Mouse (Mus musculus) stomach, postnatal 0 days (tissue): Measurements from ENCODE around the gene Adam11. TPM values are rescaled to one million over a fixed set of nuclear protein-coding genes. Genes with fewer than 3 reads are reported as not detected.

Source experiments
- ATAC-seq: fragments of 200-750 bp; cut with Nextera tagmentation; 2 replicates; pipeline ENCODE4 v1.8.0; 2017; ENCODE audit not compliant: low FRiP score, low TSS enrichment
- DNase-seq: peaks from one replicate; pipeline ENCODE4 v3.0.0-alpha.2; 2016; ENCODE audit warnings: low spot score
- H3K27ac ChIP-seq: fragments of 300-500 bp; sonication (generic); replicated peaks from 2 replicates; pipeline ENCODE4 v1.5.1; 2014; ENCODE audit warnings: mild to moderate bottlenecking, control low read depth
- H3K27me3 ChIP-seq: fragments of 300-500 bp; sonication (generic); 2 replicates; pipeline ENCODE4 v1.6.1; 2014; ENCODE audit warnings: low read length; ENCODE audit not compliant: control insufficient read depth, insufficient read depth
- H3K36me3 ChIP-seq: fragments of 300-500 bp; sonication (generic); 2 replicates; pipeline ENCODE4 v1.6.1; 2014; ENCODE audit warnings: low read length, mixed read lengths; ENCODE audit not compliant: control insufficient read depth, insufficient read depth
- H3K4me1 ChIP-seq: fragments of 300-500 bp; sonication (generic); replicated peaks from 2 replicates; pipeline ENCODE4 v1.6.1; 2014; ENCODE audit warnings: antibody characterized with exemption; ENCODE audit not compliant: control insufficient read depth, insufficient read depth
- H3K4me2 ChIP-seq: fragments of 300-500 bp; sonication (generic); replicated peaks from 2 replicates; pipeline ENCODE4 v1.6.1; 2014; ENCODE audit warnings: low read depth, mild to moderate bottlenecking, control low read depth, moderate library complexity
- H3K4me3 ChIP-seq: fragments of 300-500 bp; sonication (generic); 2 replicates; pipeline ENCODE4 v1.5.1; 2014; ENCODE audit warnings: low read depth, low read length, control low read depth
- H3K9ac ChIP-seq: fragments of 300-500 bp; sonication (generic); 2 replicates; pipeline ENCODE4 v1.6.1; 2014; ENCODE audit warnings: mild to moderate bottlenecking, low read length, control low read depth, mixed read lengths
- H3K9me3 ChIP-seq: fragments of 300-500 bp; sonication (generic); 2 replicates; pipeline ENCODE4 v1.6.1; 2016; ENCODE audit warnings: low read length; ENCODE audit not compliant: control insufficient read depth
- CTCF ChIP-seq: IDR thresholded peaks from 2 replicates; pipeline ENCODE4 v1.5.1; 2016; ENCODE audit warnings: antibody characterized with exemption, low read depth, mild to moderate bottlenecking, moderate library complexity
- EP300 ChIP-seq: optimal IDR thresholded peaks from 2 replicates; pipeline ENCODE3; 2016; ENCODE audit warnings: antibody characterized with exemption
- WGBS: fragments of 180-500 bp; shearing (Covaris S2); extraction: QIAGEN DNeasy Blood & Tissue Kit; methylation state at CpG from one replicate; pipeline ENCODE4 v1.1.7; 2014; 5-methylcytosine and 5-hydroxymethylcytosine counted together
- polyA plus RNA-seq: library from polyadenylated mRNA; unstranded; fragments of >200 nt; fragmentation: Nextera tagmentation; extraction: Ambion mirVana; gene quantifications from 2 replicates; pipeline ENCODE4 v1.2.1, GENCODE M21; 2015

Adam11 gene
- polyA plus RNA-seq, 1 experiment from 2014 or later: 1.8 TPM

DNA sequence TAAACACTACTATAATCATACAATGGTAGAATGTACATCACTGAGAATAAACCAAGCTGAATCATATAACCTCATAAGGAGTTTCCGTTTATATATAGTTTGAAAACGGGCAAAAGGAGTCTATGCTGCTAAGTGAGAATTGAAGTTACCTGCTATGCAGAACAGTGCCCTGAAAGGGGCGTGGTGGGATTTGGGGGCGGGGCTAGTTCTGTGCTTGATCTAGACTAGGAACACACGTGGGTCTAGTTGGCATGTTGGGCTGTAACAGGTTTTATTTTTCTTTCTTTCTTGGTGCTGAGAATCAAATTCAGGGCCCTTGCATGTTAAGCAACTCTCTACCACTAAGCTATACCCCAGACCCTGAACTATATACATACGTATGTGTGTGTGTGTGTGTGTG lies 60.0 kb downstream of the Adam11 start:
- ATAC-seq: no peak
- WGBS: 45% methylated on average over 6 of the region's 6 CpGs

DNA sequence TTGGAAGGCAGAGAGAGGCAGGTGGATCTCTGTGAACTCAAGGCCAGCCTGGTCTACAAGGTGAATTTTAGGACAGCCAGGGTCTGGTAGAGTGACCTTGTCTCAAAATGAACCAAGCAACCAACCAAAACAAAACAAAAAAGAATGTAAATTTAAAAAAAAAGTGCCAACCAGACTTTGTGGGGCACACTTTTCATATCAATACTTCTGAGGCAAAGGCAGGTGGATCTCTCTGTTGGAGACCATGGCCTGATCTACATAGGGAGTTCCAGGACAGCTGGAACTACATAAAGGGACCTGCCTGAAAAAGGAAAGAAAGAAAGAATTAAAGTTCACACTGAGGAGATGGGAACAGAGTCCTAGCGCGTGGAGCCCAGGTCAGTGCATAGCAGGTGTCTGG lies 65.2 kb downstream of the Adam11 start:
- Histone ChIP-seq H3K27me3 (no peaks in the 10 kb centered on the region), H3K9ac (no peak overlapping the region), H3K9me3 (no peaks in the 10 kb centered on the region), H3K4me1 (no peaks in the 10 kb centered on the region), H3K27ac (no peak overlapping the region), H3K36me3 (no peaks in the 10 kb centered on the region), H3K4me3 (no peak overlapping the region), H3K4me2 (no peak overlapping the region)
- TF ChIP-seq EP300 (no peak), CTCF (no peak)
- WGBS: 78% methylated on average over 2 of the region's 2 CpGs
- ATAC-seq: no peak
- no peak for DNase-seq

More for the DNA sequence above, 60.0 kb downstream of the Adam11 start:
- no peak for TF ChIP-seq CTCF
- TF ChIP-seq EP300: no peak
- H3K9ac ChIP-seq: no peak overlapping the region
- no peaks in the 10 kb centered on the region for H3K36me3 ChIP-seq
- H3K27me3 ChIP-seq: no peaks in the 10 kb centered on the region
- no peak overlapping the region for H3K27ac ChIP-seq
- no peak overlapping the region for H3K4me2 ChIP-seq
- no peaks in the 10 kb centered on the region for H3K4me1 ChIP-seq
- H3K9me3 ChIP-seq: no peaks in the 10 kb centered on the region
- no peak overlapping the region for H3K4me3 ChIP-seq
- DNase-seq: peak; percentile 44

DNA sequence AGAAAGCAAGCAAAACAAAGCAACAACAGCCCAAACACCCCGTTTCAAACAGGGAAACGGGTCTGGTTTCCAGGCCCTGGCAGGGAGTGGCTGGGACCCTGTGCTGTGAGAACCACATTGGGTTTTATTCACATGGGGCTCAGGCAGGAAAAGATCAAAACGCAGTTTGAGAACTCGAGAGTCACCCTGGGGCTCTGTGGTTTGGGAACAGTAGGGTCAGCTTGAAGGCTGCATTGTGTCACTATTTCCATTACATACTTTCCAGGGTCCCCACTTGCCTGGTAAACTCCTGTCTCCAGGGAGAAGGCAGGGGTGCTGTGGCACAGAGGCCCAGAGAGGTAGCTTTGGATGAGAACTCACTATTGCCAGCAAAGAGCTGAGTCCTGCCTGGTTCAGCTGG lies 65.9 kb downstream of the Adam11 start:
- Histone ChIP-seq H3K27ac (no peak overlapping the region), H3K9ac (no peak overlapping the region), H3K4me2 (no peak overlapping the region), H3K9me3 (no peaks in the 10 kb centered on the region), H3K27me3 (no peaks in the 10 kb centered on the region), H3K4me3 (no peak overlapping the region), H3K36me3 (no peaks in the 10 kb centered on the region), H3K4me1 (no peaks in the 10 kb centered on the region)
- TF ChIP-seq EP300 (no peak), CTCF (no peak)
- ATAC-seq (no peak), DNase-seq (no peak)
- WGBS: 53% methylated on average over 4 of the region's 4 CpGs

Other genes with a start within 250 kb of the Adam11 start
- gene Gpatch8, start 205.0 kb upstream of the Adam11 start, polyA plus RNA-seq: 16.7 and 16.8 TPM in 2 replicates
- gene Gm11627, start 182.0 kb upstream of the Adam11 start, polyA plus RNA-seq: 20.1 and 22.4 TPM in 2 replicates
- 10.2 and 11.8 TPM in 2 replicates for gene Fzd2, start 157.0 kb upstream of the Adam11 start, polyA plus RNA-seq
- 0.23 and 0.39 TPM in 2 replicates for gene Meioc, start 97.7 kb upstream of the Adam11 start, polyA plus RNA-seq
- gene Ccdc43, start 63.7 kb upstream of the Adam11 start, polyA plus RNA-seq: 19.0 and 20.8 TPM in 2 replicates
- gene Gjc1, start 58.3 kb downstream of the Adam11 start, polyA plus RNA-seq: 18.1 and 21.1 TPM in 2 replicates
- 3.2 and 5.9 TPM in 2 replicates for gene Higd1b, start 74.4 kb downstream of the Adam11 start, polyA plus RNA-seq
- 62.0 and 65.2 TPM in 2 replicates for gene Eftud2, start 119.5 kb downstream of the Adam11 start, polyA plus RNA-seq
- 0.30 and 0.56 TPM in 2 replicates for gene Ccdc103, start 119.8 kb downstream of the Adam11 start, polyA plus RNA-seq
- not detected in 2 replicates for gene Fam187a, start 123.7 kb downstream of the Adam11 start, polyA plus RNA-seq
- 0.68 and 1.1 TPM in 2 replicates for gene Gfap, start 139.5 kb downstream of the Adam11 start, polyA plus RNA-seq
- gene Kif18b, start 163.7 kb downstream of the Adam11 start, polyA plus RNA-seq: 1.1 and 1.3 TPM in 2 replicates
- gene C1ql1, start 185.2 kb downstream of the Adam11 start, polyA plus RNA-seq: 1.4 and 1.9 TPM in 2 replicates